Mouse (Mus musculus): ENCODE measurements at regions not wholly inside any gene's neighbourhood (a gene's known extent, or its start where the extent isn't known, plus 50 kb on each side); places are given as distances from the start of the nearest gene placed in this dataset.
"Not testable (repeated sequence)": the region's sequence is repeated elsewhere in the genome, so short reads cannot be mapped to it uniquely, and the experiment has no call there.

- Histone ChIP-seq H3K27ac (replicated peaks) (no peak overlapping the region), H3K4me1 (replicated peaks) (no peaks in the 10 kb centered on the region), H3K9me3 (no peaks in the 10 kb centered on the region), H3K36me3 (no peaks in the 10 kb centered on the region), H3K4me2 (no peak overlapping the region), H3K4me3 (no peak overlapping the region), H3K9ac (no peak overlapping the region), H3K27me3 (no peaks in the 10 kb centered on the region)
- WGBS: 88% methylated on average over 12 of the region's 12 CpGs
- no peak for ATAC-seq (ENCODE audit: low FRiP score, low read depth)
These were observed 605.4 kb upstream of the Gm19410 start for GRCm38 (mm10) chr8:35160230-35160629.

GRCm38 (mm10) chr8:35162166-35162565 lies 603.4 kb upstream of the Gm19410 start:
- not testable (repeated sequence) for H3K4me3 ChIP-seq; H3K4me1 ChIP-seq (replicated peaks); H3K27me3 ChIP-seq; H3K9me3 ChIP-seq; H3K9ac ChIP-seq; H3K36me3 ChIP-seq; H3K4me2 ChIP-seq; H3K27ac ChIP-seq (replicated peaks); ATAC-seq (ENCODE audit: low FRiP score, low read depth)
- WGBS: 93% methylated on average over 4 of the region's 4 CpGs

DNA sequence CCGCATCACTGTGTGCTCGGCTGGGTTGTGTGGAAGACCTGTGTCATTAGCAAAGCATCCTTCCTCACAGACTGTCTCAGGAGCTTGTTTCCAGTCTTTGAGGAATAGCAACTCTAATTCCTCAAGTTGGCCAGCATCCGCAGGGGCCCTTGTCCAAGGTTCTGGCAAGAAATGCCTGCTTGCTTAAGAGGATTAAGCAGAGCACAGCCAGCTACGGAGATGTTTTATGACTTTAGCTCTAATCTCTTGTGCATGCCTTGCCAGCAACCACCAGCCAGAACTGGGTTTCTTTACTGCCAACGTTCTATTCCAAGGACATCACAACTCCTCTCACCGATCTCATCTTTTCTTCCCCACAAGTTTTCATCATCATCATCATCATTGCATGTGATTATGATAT lies 599.0 kb upstream of the Gm19410 start:
- WGBS: 86% methylated on average over 6 of the region's 6 CpGs
- H3K36me3 ChIP-seq: no peaks in the 10 kb centered on the region
- no peak overlapping the region for H3K4me2 ChIP-seq
- no peak overlapping the region for H3K9ac ChIP-seq
- no peak for ATAC-seq (ENCODE audit: low FRiP score, low read depth)
- no peaks in the 10 kb centered on the region for H3K4me1 ChIP-seq (replicated peaks)
- H3K4me3 ChIP-seq: no peak overlapping the region
- no peaks in the 10 kb centered on the region for H3K9me3 ChIP-seq
- no peak overlapping the region for H3K27ac ChIP-seq (replicated peaks)
- H3K27me3 ChIP-seq: no peaks in the 10 kb centered on the region

DNA sequence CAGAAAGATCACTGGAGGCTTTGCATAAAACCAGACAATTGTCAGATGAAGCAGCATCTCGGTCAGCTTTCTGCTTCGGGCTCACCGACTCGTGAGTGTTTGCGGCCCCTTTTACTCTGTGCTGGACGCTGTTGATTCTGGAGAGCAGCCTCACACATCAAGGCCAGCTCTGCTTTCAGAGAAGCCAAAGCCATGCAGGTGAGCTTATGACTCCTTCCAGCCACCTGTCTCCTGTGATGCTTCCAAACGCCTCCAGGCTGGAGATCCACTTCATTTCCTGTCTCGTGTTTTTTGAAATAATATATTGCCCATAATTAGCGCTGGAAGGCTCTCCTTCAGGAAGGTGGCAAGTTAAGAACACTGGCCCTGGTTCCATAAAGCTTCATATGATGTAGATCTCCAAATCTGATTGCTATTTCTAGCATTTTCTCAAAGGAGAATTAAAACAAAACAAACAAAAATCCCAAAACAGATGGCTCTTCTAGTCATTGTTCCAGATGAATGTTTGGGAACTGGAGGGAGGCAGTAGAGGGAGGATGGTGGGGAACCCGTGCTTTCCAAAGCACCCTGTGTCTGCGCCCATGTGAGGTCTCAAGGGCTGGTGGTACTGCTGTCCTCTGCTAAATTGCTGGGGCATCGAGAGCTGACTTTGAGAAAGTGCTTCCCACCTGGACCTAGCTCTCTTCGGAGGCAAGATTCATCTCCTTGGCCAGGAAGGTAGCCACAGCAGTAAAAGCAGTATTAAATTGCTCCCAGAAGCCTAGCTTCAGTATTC lies 593.9 kb upstream of the Gm19410 start:
- H3K4me2 ChIP-seq: no peak overlapping the region
- no peaks in the 10 kb centered on the region for H3K27me3 ChIP-seq
- no peak for ATAC-seq (ENCODE audit: low FRiP score, low read depth)
- no peak overlapping the region for H3K4me3 ChIP-seq
- 90% methylated on average over 13 of the region's 13 CpGs for WGBS
- H3K4me1 ChIP-seq (replicated peaks): no peaks in the 10 kb centered on the region
- no peak overlapping the region for H3K27ac ChIP-seq (replicated peaks)
- no peaks in the 10 kb centered on the region for H3K9me3 ChIP-seq
- no peak overlapping the region for H3K9ac ChIP-seq
- H3K36me3 ChIP-seq: no peaks in the 10 kb centered on the region

- Histone ChIP-seq H3K4me2 (no peak overlapping the region), H3K36me3 (no peaks in the 10 kb centered on the region), H3K27me3 (no peaks in the 10 kb centered on the region), H3K9ac (no peak overlapping the region), H3K4me3 (no peak overlapping the region), H3K27ac (replicated peaks) (no peak overlapping the region), H3K9me3 (no peaks in the 10 kb centered on the region), H3K4me1 (replicated peaks) (no peaks in the 10 kb centered on the region)
- ATAC-seq (ENCODE audit: low FRiP score, low read depth): no peak
- WGBS: 81% methylated on average over 5 of the region's 5 CpGs
These were observed 588.3 kb upstream of the Gm19410 start for GRCm38 (mm10) chr8:35177314-35177713.

DNA sequence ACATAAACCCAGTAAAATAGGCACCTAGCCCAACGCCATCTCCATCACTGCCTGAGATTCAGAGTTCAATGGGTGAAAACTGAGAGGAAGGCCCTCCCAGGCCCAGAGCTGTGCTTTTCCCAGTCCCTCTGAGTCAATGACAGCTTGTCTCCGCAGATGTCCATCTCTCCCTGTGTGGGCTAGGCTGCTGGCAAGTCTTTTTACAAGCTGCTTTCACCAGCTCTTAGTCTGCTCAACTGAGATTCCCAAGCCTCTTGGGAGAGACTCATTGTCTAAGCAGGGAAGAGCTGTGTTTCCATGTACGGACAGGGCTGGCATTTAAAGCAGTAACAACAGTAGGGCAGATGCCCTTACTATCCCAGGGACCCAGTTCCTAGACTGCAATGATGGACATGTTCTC lies 585.5 kb upstream of the Gm19410 start:
- no peaks in the 10 kb centered on the region for H3K27me3 ChIP-seq
- no peaks in the 10 kb centered on the region for H3K9me3 ChIP-seq
- H3K9ac ChIP-seq: no peak overlapping the region
- no peak overlapping the region for H3K4me3 ChIP-seq
- H3K36me3 ChIP-seq: no peaks in the 10 kb centered on the region
- ATAC-seq (ENCODE audit: low FRiP score, low read depth): no peak
- H3K4me2 ChIP-seq: no peak overlapping the region
- no peaks in the 10 kb centered on the region for H3K4me1 ChIP-seq (replicated peaks)
- WGBS: 61% methylated on average over 3 of the region's 3 CpGs
- no peak overlapping the region for H3K27ac ChIP-seq (replicated peaks)

GRCm38 (mm10) chr8:35182141-35182540 lies 583.4 kb upstream of the Gm19410 start:
- no peak for ATAC-seq (ENCODE audit: low FRiP score, low read depth)
- 79% methylated on average over 4 of the region's 4 CpGs for WGBS

GRCm38 (mm10) chr8:35183423-35183822 lies 582.2 kb upstream of the Gm19410 start:
- WGBS: 92% methylated on average over 14 of the region's 14 CpGs
- no peak for ATAC-seq (ENCODE audit: low FRiP score, low read depth)
- no peaks in the 10 kb centered on the region for H3K27me3 ChIP-seq
- no peaks in the 10 kb centered on the region for H3K9me3 ChIP-seq
- H3K36me3 ChIP-seq: no peaks in the 10 kb centered on the region
- no peak overlapping the region for H3K9ac ChIP-seq
- H3K4me3 ChIP-seq: no peak overlapping the region
- no peak overlapping the region for H3K4me2 ChIP-seq
- H3K4me1 ChIP-seq (replicated peaks): no peaks in the 10 kb centered on the region
- no peak overlapping the region for H3K27ac ChIP-seq (replicated peaks)

More at GRCm38 (mm10) chr8:35182141-35182540, 583.4 kb upstream of the Gm19410 start:
- Histone ChIP-seq H3K9me3 (no peaks in the 10 kb centered on the region), H3K36me3 (no peaks in the 10 kb centered on the region), H3K27ac (replicated peaks) (no peak overlapping the region), H3K9ac (no peak overlapping the region), H3K4me2 (no peak overlapping the region), H3K4me1 (replicated peaks) (no peaks in the 10 kb centered on the region), H3K27me3 (no peaks in the 10 kb centered on the region), H3K4me3 (no peak overlapping the region)

DNA sequence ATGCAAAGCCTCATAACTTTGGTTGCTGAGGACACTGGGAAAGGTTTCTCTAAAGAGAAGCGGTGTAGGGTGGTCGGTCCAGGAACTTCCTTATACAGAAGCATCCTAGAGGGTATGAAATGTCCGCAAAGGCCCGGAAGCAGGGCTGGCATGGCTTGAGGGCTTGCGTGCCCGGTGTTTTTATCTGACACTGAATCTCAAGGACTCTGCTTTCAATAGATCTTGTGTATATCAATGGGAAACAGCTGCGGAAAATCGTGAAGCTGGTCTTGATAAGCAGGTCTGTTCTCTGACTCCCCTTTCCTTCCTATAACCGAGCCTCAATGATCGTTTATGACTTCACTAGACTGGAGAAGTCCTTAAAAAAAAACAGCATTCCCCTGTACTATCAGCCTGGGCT lies 580.4 kb upstream of the Gm19410 start:
- ATAC-seq (ENCODE audit: low FRiP score, low read depth): no peak
- no peak overlapping the region for H3K9ac ChIP-seq
- H3K9me3 ChIP-seq: no peaks in the 10 kb centered on the region
- H3K4me1 ChIP-seq (replicated peaks): no peaks in the 10 kb centered on the region
- H3K4me3 ChIP-seq: no peak overlapping the region
- WGBS: 90% methylated on average over 10 of the region's 10 CpGs
- no peak overlapping the region for H3K27ac ChIP-seq (replicated peaks)
- H3K27me3 ChIP-seq: no peaks in the 10 kb centered on the region
- no peaks in the 10 kb centered on the region for H3K36me3 ChIP-seq
- H3K4me2 ChIP-seq: no peak overlapping the region

DNA sequence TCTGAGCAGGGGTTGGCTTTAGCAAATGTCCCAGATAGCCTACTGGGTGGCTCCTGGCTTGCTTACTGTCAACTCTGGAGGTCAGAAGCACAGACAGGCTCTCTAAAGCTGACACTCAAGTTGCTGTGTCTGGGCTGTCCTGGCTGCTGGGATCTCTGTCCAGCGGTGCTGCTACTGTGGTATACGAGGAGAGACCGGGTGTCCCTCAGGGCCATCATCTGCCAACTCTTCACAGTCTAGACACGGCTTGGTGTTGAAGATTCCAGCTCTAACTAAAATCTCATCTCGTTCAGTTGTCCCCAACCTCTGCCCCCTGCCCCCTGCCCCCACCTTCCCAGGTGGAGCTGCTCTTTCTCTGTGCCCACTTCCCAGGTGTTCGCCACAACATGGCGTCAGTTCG lies 577.1 kb upstream of the Gm19410 start:
- Histone ChIP-seq H3K27me3 (no peaks in the 10 kb centered on the region), H3K4me3 (no peak overlapping the region), H3K4me1 (replicated peaks) (no peaks in the 10 kb centered on the region), H3K9ac (no peak overlapping the region), H3K36me3 (no peaks in the 10 kb centered on the region), H3K4me2 (no peak overlapping the region), H3K9me3 (no peaks in the 10 kb centered on the region), H3K27ac (replicated peaks) (no peak overlapping the region)
- 95% methylated on average over 8 of the region's 8 CpGs for WGBS
- no peak for ATAC-seq (ENCODE audit: low FRiP score, low read depth)

- Histone ChIP-seq H3K9ac (no peak overlapping the region), H3K4me3 (no peak overlapping the region), H3K36me3 (no peaks in the 10 kb centered on the region), H3K4me1 (replicated peaks) (no peaks in the 10 kb centered on the region), H3K27ac (replicated peaks) (no peak overlapping the region), H3K9me3 (no peaks in the 10 kb centered on the region), H3K27me3 (no peaks in the 10 kb centered on the region), H3K4me2 (no peak overlapping the region)
- 74% methylated on average over 16 of the region's 16 CpGs for WGBS
- no peak for ATAC-seq (ENCODE audit: low FRiP score, low read depth)
These were observed 575.9 kb upstream of the Gm19410 start for GRCm38 (mm10) chr8:35189695-35190094.

GRCm38 (mm10) chr8:35192515-35192914 lies 573.1 kb upstream of the Gm19410 start:
- H3K4me1 ChIP-seq (replicated peaks): no peaks in the 10 kb centered on the region
- no peak overlapping the region for H3K27ac ChIP-seq (replicated peaks)
- no peak overlapping the region for H3K4me3 ChIP-seq
- H3K9ac ChIP-seq: no peak overlapping the region
- H3K9me3 ChIP-seq: no peaks in the 10 kb centered on the region
- no peaks in the 10 kb centered on the region for H3K27me3 ChIP-seq
- no peaks in the 10 kb centered on the region for H3K36me3 ChIP-seq
- no peak for ATAC-seq (ENCODE audit: low FRiP score, low read depth)
- WGBS: 36% methylated on average over 3 of the region's 3 CpGs
- no peak overlapping the region for H3K4me2 ChIP-seq

- Histone ChIP-seq H3K4me3 (no peak overlapping the region), H3K4me1 (replicated peaks) (no peaks in the 10 kb centered on the region), H3K27me3 (no peaks in the 10 kb centered on the region), H3K36me3 (no peaks in the 10 kb centered on the region), H3K4me2 (no peak overlapping the region), H3K27ac (replicated peaks) (no peak overlapping the region), H3K9ac (no peak overlapping the region), H3K9me3 (no peaks in the 10 kb centered on the region)
- peak; percentile 77 for ATAC-seq (ENCODE audit: low FRiP score, low read depth)
- WGBS: 30% methylated on average over 1 of the region's 1 CpGs
These were observed 571.8 kb upstream of the Gm19410 start for GRCm38 (mm10) chr8:35193771-35194170.
